Mouse (Mus musculus) lung, adult 2 months (tissue): ENCODE measurements around the gene Fhl2.

Experiments used
- CTCF ChIP-seq: fragments of 200-500 bp; IDR thresholded peaks from 2 replicates; pipeline ENCODE4 v1.5.1; 2011; ENCODE audit warnings: mild to moderate bottlenecking, low read length, control low read depth; ENCODE audit not compliant: insufficient read depth
- POLR2A ChIP-seq: fragments of 200-500 bp; IDR thresholded peaks from 2 replicates; pipeline ENCODE4 v1.6.1; 2011; ENCODE audit warnings: low read depth, mild to moderate bottlenecking, control low read depth, low read length, borderline replicate concordance; ENCODE audit errors: extremely low read depth

GRCm38 (mm10) chr1:43238471-43238870, 41.7 kb upstream of the Fhl2 start:
- no peak for TF ChIP-seq CTCF
- no peak for TF ChIP-seq POLR2A
